Mouse (Mus musculus) stomach, postnatal 0 days (tissue): Measurements from ENCODE around the gene Ostn. TPM values are rescaled to one million over a fixed set of nuclear protein-coding genes. Genes with fewer than 3 reads are reported as not detected.

Experiments
- ATAC-seq: fragments of 200-750 bp; cut with Nextera tagmentation; 2 replicates; pipeline ENCODE4 v1.8.0; 2017; ENCODE audit not compliant: low FRiP score, low TSS enrichment
- DNase-seq: peaks from one replicate; pipeline ENCODE4 v3.0.0-alpha.2; 2016; ENCODE audit warnings: low spot score
- H3K27ac ChIP-seq: fragments of 300-500 bp; sonication (generic); replicated peaks from 2 replicates; pipeline ENCODE4 v1.5.1; 2014; ENCODE audit warnings: mild to moderate bottlenecking, control low read depth
- H3K27me3 ChIP-seq: fragments of 300-500 bp; sonication (generic); 2 replicates; pipeline ENCODE4 v1.6.1; 2014; ENCODE audit warnings: low read length; ENCODE audit not compliant: control insufficient read depth, insufficient read depth
- H3K36me3 ChIP-seq: fragments of 300-500 bp; sonication (generic); 2 replicates; pipeline ENCODE4 v1.6.1; 2014; ENCODE audit warnings: low read length, mixed read lengths; ENCODE audit not compliant: control insufficient read depth, insufficient read depth
- H3K4me1 ChIP-seq: fragments of 300-500 bp; sonication (generic); replicated peaks from 2 replicates; pipeline ENCODE4 v1.6.1; 2014; ENCODE audit warnings: antibody characterized with exemption; ENCODE audit not compliant: control insufficient read depth, insufficient read depth
- H3K4me2 ChIP-seq: fragments of 300-500 bp; sonication (generic); replicated peaks from 2 replicates; pipeline ENCODE4 v1.6.1; 2014; ENCODE audit warnings: low read depth, mild to moderate bottlenecking, control low read depth, moderate library complexity
- H3K4me3 ChIP-seq: fragments of 300-500 bp; sonication (generic); 2 replicates; pipeline ENCODE4 v1.5.1; 2014; ENCODE audit warnings: low read depth, low read length, control low read depth
- H3K9ac ChIP-seq: fragments of 300-500 bp; sonication (generic); 2 replicates; pipeline ENCODE4 v1.6.1; 2014; ENCODE audit warnings: mild to moderate bottlenecking, low read length, control low read depth, mixed read lengths
- H3K9me3 ChIP-seq: fragments of 300-500 bp; sonication (generic); 2 replicates; pipeline ENCODE4 v1.6.1; 2016; ENCODE audit warnings: low read length; ENCODE audit not compliant: control insufficient read depth
- CTCF ChIP-seq: IDR thresholded peaks from 2 replicates; pipeline ENCODE4 v1.5.1; 2016; ENCODE audit warnings: antibody characterized with exemption, low read depth, mild to moderate bottlenecking, moderate library complexity
- EP300 ChIP-seq: optimal IDR thresholded peaks from 2 replicates; pipeline ENCODE3; 2016; ENCODE audit warnings: antibody characterized with exemption
- WGBS: fragments of 180-500 bp; shearing (Covaris S2); extraction: QIAGEN DNeasy Blood & Tissue Kit; methylation state at CpG from one replicate; pipeline ENCODE4 v1.1.7; 2014; 5-methylcytosine and 5-hydroxymethylcytosine counted together
- polyA plus RNA-seq: library from polyadenylated mRNA; unstranded; fragments of >200 nt; fragmentation: Nextera tagmentation; extraction: Ambion mirVana; gene quantifications from 2 replicates; pipeline ENCODE4 v1.2.1, GENCODE M21; 2015

The Ostn gene
- polyA plus RNA-seq, 1 experiment from 2014 or later: not detected

GRCm38 (mm10) chr16:27388761-27389451, 81.6 kb downstream of the Ostn start, which contains the start of gene Ccdc50:
TSS of gene Ccdc50 (plus strand) at chr16:27388869.
- Histone ChIP-seq H3K27ac (peak within 1 kb of the TSS; percentile 98), H3K4me3 (peak within 1 kb of the TSS; percentile 82), H3K4me1 (peaks cover 2% of the 10 kb centered on the region; the same call in 1 of the 2 replicates), H3K4me2 (peak within 1 kb of the TSS; percentile 56), H3K9ac (peak within 1 kb of the TSS; percentile 99), H3K36me3 (no peaks in the 10 kb centered on the region), H3K27me3 (no peaks in the 10 kb centered on the region), H3K9me3 (no peaks in the 10 kb centered on the region)
- WGBS: under 1% methylated on average over 59 of the region's 69 CpGs
- DNase-seq (peak; percentile 92), ATAC-seq (peak; percentile 98)
- TF ChIP-seq CTCF (0 out of 2 replicates have a peak, but pooled peaks have one; percentile 13), EP300 (no peak)

- 16% methylated on average over 7 of the region's 7 CpGs for WGBS
- H3K4me2 ChIP-seq: peak overlapping the region; percentile 56
- no peaks in the 10 kb centered on the region for H3K27me3 ChIP-seq
- H3K27ac ChIP-seq: peak overlapping the region; percentile 98
- TF ChIP-seq EP300: no peak
- TF ChIP-seq CTCF: no peak
- DNase-seq (peak; percentile 14), ATAC-seq (no peak)
- H3K9me3 ChIP-seq: no peaks in the 10 kb centered on the region
- H3K9ac ChIP-seq: peak overlapping the region; percentile 99
- no peaks in the 10 kb centered on the region for H3K36me3 ChIP-seq
- peak overlapping the region; percentile 82 for H3K4me3 ChIP-seq
- peaks cover 2% of the 10 kb centered on the region; the same call in 1 of the 2 replicates for H3K4me1 ChIP-seq
These were observed 82.4 kb downstream of the Ostn start for GRCm38 (mm10) chr16:27389534-27390282.

GRCm38 (mm10) chr16:27390306-27390705, 83.0 kb downstream of the Ostn start:
- Histone ChIP-seq H3K9ac (peak overlapping the region; percentile 99; the same call in 1 of the 2 replicates), H3K4me2 (peak overlapping the region; percentile 56), H3K4me3 (peak overlapping the region; percentile 82; the same call in 1 of the 2 replicates), H3K27me3 (no peaks in the 10 kb centered on the region), H3K36me3 (no peaks in the 10 kb centered on the region), H3K4me1 (peaks cover 2% of the 10 kb centered on the region; the same call in 1 of the 2 replicates), H3K27ac (0 out of 2 replicates have a peak overlapping the region, but pooled peaks have one; percentile 18), H3K9me3 (no peaks in the 10 kb centered on the region)
- WGBS: 66% methylated on average over 4 of the region's 4 CpGs
- DNase-seq (no peak), ATAC-seq (no peak)
- TF ChIP-seq EP300: no peak
- TF ChIP-seq CTCF: no peak

- no peaks in the 10 kb centered on the region for H3K9me3 ChIP-seq
- no peaks in the 10 kb centered on the region for H3K36me3 ChIP-seq
- H3K9ac ChIP-seq: no peak overlapping the region
- H3K27me3 ChIP-seq: no peaks in the 10 kb centered on the region
- ATAC-seq (no peak), DNase-seq (no peak)
- H3K4me2 ChIP-seq: no peak overlapping the region
- H3K4me3 ChIP-seq: no peak overlapping the region
- H3K4me1 ChIP-seq: peaks cover 2% of the 10 kb centered on the region; the same call in 1 of the 2 replicates
- no peak for TF ChIP-seq CTCF
- TF ChIP-seq EP300: no peak
- 64% methylated on average over 2 of the region's 2 CpGs for WGBS
- no peak overlapping the region for H3K27ac ChIP-seq
These were observed 84.6 kb downstream of the Ostn start for GRCm38 (mm10) chr16:27391845-27392244.

- Histone ChIP-seq H3K9me3 (no peaks in the 10 kb centered on the region), H3K27ac (no peak overlapping the region), H3K9ac (no peak overlapping the region), H3K4me3 (no peak overlapping the region), H3K4me2 (no peak overlapping the region), H3K36me3 (no peaks in the 10 kb centered on the region), H3K27me3 (no peaks in the 10 kb centered on the region), H3K4me1 (no peaks in the 10 kb centered on the region)
- DNase-seq (no peak), ATAC-seq (no peak)
- no peak for TF ChIP-seq CTCF
- TF ChIP-seq EP300: no peak
- WGBS: 80% methylated on average over 4 of the region's 4 CpGs
These were observed 88.2 kb downstream of the Ostn start for GRCm38 (mm10) chr16:27395251-27396037.
